Mouse (Mus musculus): Measurements from ENCODE around the gene Trpv2. TPM values are rescaled to one million over a fixed set of nuclear protein-coding genes. Genes with fewer than 3 reads are reported as not detected.

Gene Trpv2
- 6.0 and 6.3 TPM in 2 replicates for polyA plus RNA-seq (2015; fragmentation: Nextera tagmentation; extraction: Ambion mirVana)

GRCm38 (mm10) chr11:62573959-62574702 lies at the start of gene Trpv2:
Gene Trpv2, plus strand, starts transcription at chr11:62574486.
- WGBS: 67% methylated on average over 6 of the region's 6 CpGs
- Histone ChIP-seq H3K36me3 (ENCODE audit: control insufficient read depth, insufficient read depth) (no peaks in the 10 kb centered on the region), H3K4me2 (replicated peaks; ENCODE audit: low read depth) (peak within 1 kb of the TSS; percentile 98), H3K9me3 (ENCODE audit: control insufficient read depth) (no peaks in the 10 kb centered on the region), H3K27ac (ENCODE audit: low read depth, low read length) (no peak within 1 kb of the TSS), H3K4me1 (replicated peaks; ENCODE audit: control insufficient read depth, insufficient read depth, low read length) (peaks cover 4% of the 10 kb centered on the region), H3K9ac (ENCODE audit: low read depth, low read length) (no peak within 1 kb of the TSS; the same call in 1 of the 2 replicates), H3K4me3 (ENCODE audit: low read depth, low read length) (peak within 1 kb of the TSS; percentile 62), H3K27me3 (replicated peaks; ENCODE audit: control insufficient read depth, insufficient read depth, low read length) (0 out of 2 replicates have a peak, but pooled peaks cover 7% of the 10 kb centered on the region)
- ATAC-seq: no peak
- TF ChIP-seq CTCF (IDR thresholded peaks at IDR 0.05; ENCODE audit: low read depth): no peak

GRCm38 (mm10) chr11:62537089-62537488 lies 37.2 kb upstream of the Trpv2 start:
- peaks cover 6% of the 10 kb centered on the region; the same call in 1 of the 2 replicates for H3K36me3 ChIP-seq (ENCODE audit: control insufficient read depth, insufficient read depth)
- H3K27me3 ChIP-seq (replicated peaks; ENCODE audit: control insufficient read depth, insufficient read depth, low read length): no peaks in the 10 kb centered on the region
- peak overlapping the region; percentile 91 for H3K4me2 ChIP-seq (replicated peaks; ENCODE audit: low read depth)
- H3K9ac ChIP-seq (ENCODE audit: low read depth, low read length): no peak overlapping the region
- H3K27ac ChIP-seq (ENCODE audit: low read depth, low read length): no peak overlapping the region
- 85% methylated on average over 8 of the region's 8 CpGs for WGBS
- no peak for ATAC-seq
- H3K4me1 ChIP-seq (replicated peaks; ENCODE audit: control insufficient read depth, insufficient read depth, low read length): 0 out of 2 replicates have a peak, but pooled peaks cover 4% of the 10 kb centered on the region
- no peaks in the 10 kb centered on the region for H3K9me3 ChIP-seq (ENCODE audit: control insufficient read depth)
- TF ChIP-seq CTCF (IDR thresholded peaks at IDR 0.05; ENCODE audit: low read depth): no peak
- H3K4me3 ChIP-seq (ENCODE audit: low read depth, low read length): peak overlapping the region; percentile 84; the same call in 1 of the 2 replicates

DNA sequence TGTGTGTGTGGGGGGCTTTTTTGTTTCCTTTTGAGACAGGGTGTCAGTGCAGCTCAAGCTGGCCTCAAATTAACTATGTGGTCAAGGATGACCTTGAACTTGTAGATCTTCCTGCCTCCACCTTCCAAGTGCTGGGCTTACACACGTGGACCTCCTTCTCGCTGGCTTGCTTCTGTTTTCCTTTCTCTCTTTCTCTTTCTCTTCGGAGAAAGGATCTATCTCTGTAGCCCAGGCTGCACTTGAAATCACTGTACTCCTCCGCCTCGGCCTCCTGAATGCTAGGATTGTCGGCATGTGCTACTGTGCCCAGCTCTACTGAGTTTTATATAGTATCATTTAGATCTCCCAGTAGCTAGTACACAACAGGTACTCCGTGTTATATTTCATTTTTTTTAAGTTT lies 36.7 kb upstream of the Trpv2 start:
- no peak for ATAC-seq
- Histone ChIP-seq H3K4me2 (replicated peaks; ENCODE audit: low read depth) (peak overlapping the region; percentile 91), H3K36me3 (ENCODE audit: control insufficient read depth, insufficient read depth) (peaks cover 6% of the 10 kb centered on the region; the same call in 1 of the 2 replicates), H3K4me1 (replicated peaks; ENCODE audit: control insufficient read depth, insufficient read depth, low read length) (0 out of 2 replicates have a peak, but pooled peaks cover 4% of the 10 kb centered on the region), H3K4me3 (ENCODE audit: low read depth, low read length) (peak overlapping the region; percentile 84), H3K9me3 (ENCODE audit: control insufficient read depth) (no peaks in the 10 kb centered on the region), H3K9ac (ENCODE audit: low read depth, low read length) (no peak overlapping the region), H3K27me3 (replicated peaks; ENCODE audit: control insufficient read depth, insufficient read depth, low read length) (no peaks in the 10 kb centered on the region), H3K27ac (ENCODE audit: low read depth, low read length) (no peak overlapping the region)
- no peak for TF ChIP-seq CTCF (IDR thresholded peaks at IDR 0.05; ENCODE audit: low read depth)
- 42% methylated on average over 7 of the region's 7 CpGs for WGBS

DNA sequence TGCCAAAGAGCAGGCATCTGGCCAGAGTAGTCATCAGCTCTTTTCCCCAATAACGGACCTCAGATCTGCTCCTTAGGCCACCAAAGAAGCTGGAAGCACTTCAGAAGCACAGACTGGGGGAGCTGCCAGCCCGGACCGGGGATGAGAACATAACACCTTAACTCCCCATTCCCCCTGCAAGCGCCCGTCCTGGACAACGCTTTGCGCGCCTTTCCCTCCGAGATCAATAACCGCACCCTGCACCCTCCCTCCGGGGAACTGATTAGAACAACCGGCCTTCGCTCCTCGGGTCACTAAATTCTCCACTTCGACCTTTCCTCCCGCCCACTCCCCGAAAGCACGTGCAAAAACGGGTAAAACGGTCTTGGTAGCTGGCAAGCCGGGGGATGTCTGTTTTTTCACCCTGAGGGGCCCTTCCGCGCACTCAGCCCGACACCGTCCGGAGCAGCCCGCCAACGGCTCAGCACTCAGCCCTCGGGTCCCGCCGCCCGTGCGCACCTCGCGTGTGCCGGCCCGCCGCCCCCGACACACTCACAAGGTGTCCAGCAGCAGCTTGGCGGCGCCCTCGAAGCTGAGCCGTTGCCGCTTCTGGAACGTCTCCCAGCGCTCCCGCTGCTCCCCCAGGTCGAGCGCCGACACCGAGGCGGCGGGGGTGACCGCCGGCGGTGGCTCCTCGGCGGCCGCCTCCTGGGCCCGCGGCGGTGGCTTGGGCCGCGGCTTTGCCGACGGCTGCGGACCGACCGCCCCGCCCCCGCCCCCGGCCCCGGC lies 35.8 kb upstream of the Trpv2 start:
- Histone ChIP-seq H3K9me3 (ENCODE audit: control insufficient read depth) (no peaks in the 10 kb centered on the region), H3K27ac (ENCODE audit: low read depth, low read length) (peak overlapping the region; percentile 96), H3K36me3 (ENCODE audit: control insufficient read depth, insufficient read depth) (peaks cover 6% of the 10 kb centered on the region; the same call in 1 of the 2 replicates), H3K4me1 (replicated peaks; ENCODE audit: control insufficient read depth, insufficient read depth, low read length) (0 out of 2 replicates have a peak, but pooled peaks cover 4% of the 10 kb centered on the region), H3K27me3 (replicated peaks; ENCODE audit: control insufficient read depth, insufficient read depth, low read length) (no peaks in the 10 kb centered on the region), H3K4me2 (replicated peaks; ENCODE audit: low read depth) (peak overlapping the region; percentile 91), H3K4me3 (ENCODE audit: low read depth, low read length) (peak overlapping the region; percentile 84), H3K9ac (ENCODE audit: low read depth, low read length) (peak overlapping the region; percentile 94)
- TF ChIP-seq CTCF (IDR thresholded peaks at IDR 0.05; ENCODE audit: low read depth): peak; percentile 28; the same call in 1 of the 2 replicates
- 1% methylated on average over 70 of the region's 73 CpGs for WGBS
- ATAC-seq: peak; percentile 77

GRCm38 (mm10) chr11:62539089-62539890 lies 35.0 kb upstream of the Trpv2 start, which contains the start of gene Cenpv:
Gene Cenpv, minus strand, starts transcription at chr11:62539261.
- H3K27me3 ChIP-seq (replicated peaks; ENCODE audit: control insufficient read depth, insufficient read depth, low read length): no peaks in the 10 kb centered on the region
- H3K4me3 ChIP-seq (ENCODE audit: low read depth, low read length): peak within 1 kb of the TSS; percentile 84
- no peak for TF ChIP-seq CTCF (IDR thresholded peaks at IDR 0.05; ENCODE audit: low read depth)
- H3K36me3 ChIP-seq (ENCODE audit: control insufficient read depth, insufficient read depth): peaks cover 6% of the 10 kb centered on the region; the same call in 1 of the 2 replicates
- WGBS: 6% methylated on average over 56 of the region's 57 CpGs
- H3K4me1 ChIP-seq (replicated peaks; ENCODE audit: control insufficient read depth, insufficient read depth, low read length): 0 out of 2 replicates have a peak, but pooled peaks cover 4% of the 10 kb centered on the region
- H3K9ac ChIP-seq (ENCODE audit: low read depth, low read length): peak within 1 kb of the TSS; percentile 94
- H3K4me2 ChIP-seq (replicated peaks; ENCODE audit: low read depth): peak within 1 kb of the TSS; percentile 91
- peak; percentile 76 for ATAC-seq
- peak within 1 kb of the TSS; percentile 96 for H3K27ac ChIP-seq (ENCODE audit: low read depth, low read length)
- no peaks in the 10 kb centered on the region for H3K9me3 ChIP-seq (ENCODE audit: control insufficient read depth)

All from intestine, postnatal 0 days (tissue).